Mouse (Mus musculus): Measurements from ENCODE around the gene Srsf11.

DNA sequence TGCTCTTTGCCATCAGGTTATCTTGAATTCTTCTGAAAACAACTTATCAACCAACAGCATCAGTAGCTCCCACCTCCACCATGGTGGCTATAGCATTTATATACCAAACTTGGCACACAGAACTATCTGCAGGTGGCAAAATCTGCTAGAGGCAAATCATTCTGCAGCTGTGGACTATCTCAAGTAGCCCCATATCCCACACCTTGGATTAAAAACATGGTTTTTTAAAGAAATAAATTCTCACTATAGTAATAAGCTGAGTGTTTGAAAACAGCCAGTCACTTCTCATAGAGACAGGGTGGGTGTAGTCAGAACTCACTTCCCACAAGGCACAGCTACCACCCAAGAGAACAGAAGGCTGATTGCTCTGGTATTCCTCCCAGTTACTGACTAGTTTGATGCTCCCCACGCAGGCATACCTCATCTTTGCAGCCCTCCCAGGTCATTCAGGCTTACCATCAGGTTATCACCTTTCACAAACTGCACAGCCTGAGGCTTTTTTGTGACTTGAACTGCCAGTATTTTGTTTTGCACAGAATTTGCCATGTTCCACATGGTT, 26.6 kb downstream of the Srsf11 start:
- TF ChIP-seq POLR2A (IDR thresholded peaks at IDR 0.05; ENCODE audit: extremely low read depth, insufficient read depth, low read length) = no peak
- TF ChIP-seq CTCF (IDR thresholded peaks at IDR 0.05; ENCODE audit: low read depth, low read length) = no peak

All from liver, adult 2 months (tissue).